Mouse (Mus musculus): Measurements from ENCODE around the gene Ccer1. TPM values are rescaled to one million over a fixed set of nuclear protein-coding genes. Genes with fewer than 3 reads are reported as not detected.
"Not testable (repeated sequence)": the region's sequence is repeated elsewhere in the genome, so short reads cannot be mapped to it uniquely, and the experiment has no call there.

The Ccer1 gene
- polyA plus RNA-seq, 1 experiment = not detected

GRCm38 (mm10) chr10:97704562-97704961 is 11.7 kb downstream of the Ccer1 start:
- TF ChIP-seq POLR2A (IDR thresholded peaks at IDR 0.05; ENCODE audit: borderline replicate concordance, extremely low read depth, insufficient read depth, insufficient read length, poor library complexity, severe bottlenecking) = no peak
- peak; percentile 36; the same call in 1 of the 2 replicates for TF ChIP-seq CTCF (IDR thresholded peaks at IDR 0.05; ENCODE audit: borderline replicate concordance, extremely low read depth, insufficient read depth, insufficient read length)

GRCm38 (mm10) chr10:97712687-97713086 is 19.8 kb downstream of the Ccer1 start:
- no peak for TF ChIP-seq POLR2A (IDR thresholded peaks at IDR 0.05; ENCODE audit: borderline replicate concordance, extremely low read depth, insufficient read depth, insufficient read length, poor library complexity, severe bottlenecking)
- TF ChIP-seq CTCF (IDR thresholded peaks at IDR 0.05; ENCODE audit: borderline replicate concordance, extremely low read depth, insufficient read depth, insufficient read length) = peak; percentile 85
- DNase-seq (ENCODE audit: low read depth) = peak; percentile 88

More at GRCm38 (mm10) chr10:97704562-97704961, 11.7 kb downstream of the Ccer1 start:
- DNase-seq (ENCODE audit: low read depth) = peak; percentile 83

GRCm38 (mm10) chr10:97714584-97714983 is 21.7 kb downstream of the Ccer1 start:
- TF ChIP-seq CTCF (IDR thresholded peaks at IDR 0.05; ENCODE audit: borderline replicate concordance, extremely low read depth, insufficient read depth, insufficient read length) = no peak
- no peak for TF ChIP-seq POLR2A (IDR thresholded peaks at IDR 0.05; ENCODE audit: borderline replicate concordance, extremely low read depth, insufficient read depth, insufficient read length, poor library complexity, severe bottlenecking)
- DNase-seq (ENCODE audit: low read depth) = no peak

GRCm38 (mm10) chr10:97715289-97715906 is 22.5 kb downstream of the Ccer1 start:
- TF ChIP-seq POLR2A (IDR thresholded peaks at IDR 0.05; ENCODE audit: borderline replicate concordance, extremely low read depth, insufficient read depth, insufficient read length, poor library complexity, severe bottlenecking) (no peak), CTCF (IDR thresholded peaks at IDR 0.05; ENCODE audit: borderline replicate concordance, extremely low read depth, insufficient read depth, insufficient read length) (no peak)
- peak; percentile 77 for DNase-seq (ENCODE audit: low read depth)

GRCm38 (mm10) chr10:97717233-97717632 is 24.4 kb downstream of the Ccer1 start:
- TF ChIP-seq CTCF (IDR thresholded peaks at IDR 0.05; ENCODE audit: borderline replicate concordance, extremely low read depth, insufficient read depth, insufficient read length) (no peak), POLR2A (IDR thresholded peaks at IDR 0.05; ENCODE audit: borderline replicate concordance, extremely low read depth, insufficient read depth, insufficient read length, poor library complexity, severe bottlenecking) (no peak)
- DNase-seq (ENCODE audit: low read depth) = no peak

- no peak for TF ChIP-seq POLR2A (IDR thresholded peaks at IDR 0.05; ENCODE audit: borderline replicate concordance, extremely low read depth, insufficient read depth, insufficient read length, poor library complexity, severe bottlenecking)
- no peak for TF ChIP-seq CTCF (IDR thresholded peaks at IDR 0.05; ENCODE audit: borderline replicate concordance, extremely low read depth, insufficient read depth, insufficient read length)
- peak; percentile 45 for DNase-seq (ENCODE audit: low read depth)
These were observed 25.2 kb downstream of the Ccer1 start for GRCm38 (mm10) chr10:97718021-97718420.

- TF ChIP-seq POLR2A (IDR thresholded peaks at IDR 0.05; ENCODE audit: borderline replicate concordance, extremely low read depth, insufficient read depth, insufficient read length, poor library complexity, severe bottlenecking) (no peak), CTCF (IDR thresholded peaks at IDR 0.05; ENCODE audit: borderline replicate concordance, extremely low read depth, insufficient read depth, insufficient read length) (no peak)
These were observed 27.8 kb downstream of the Ccer1 start for GRCm38 (mm10) chr10:97720625-97721024.

GRCm38 (mm10) chr10:97722709-97723108 is 29.9 kb downstream of the Ccer1 start:
- TF ChIP-seq CTCF (IDR thresholded peaks at IDR 0.05; ENCODE audit: borderline replicate concordance, extremely low read depth, insufficient read depth, insufficient read length) (no peak), POLR2A (IDR thresholded peaks at IDR 0.05; ENCODE audit: borderline replicate concordance, extremely low read depth, insufficient read depth, insufficient read length, poor library complexity, severe bottlenecking) (no peak)
- DNase-seq (ENCODE audit: low read depth) = no peak

More at GRCm38 (mm10) chr10:97720625-97721024, 27.8 kb downstream of the Ccer1 start:
- DNase-seq (ENCODE audit: low read depth) = no peak

GRCm38 (mm10) chr10:97725929-97726328 is 33.1 kb downstream of the Ccer1 start:
- TF ChIP-seq POLR2A (IDR thresholded peaks at IDR 0.05; ENCODE audit: borderline replicate concordance, extremely low read depth, insufficient read depth, insufficient read length, poor library complexity, severe bottlenecking) (no peak), CTCF (IDR thresholded peaks at IDR 0.05; ENCODE audit: borderline replicate concordance, extremely low read depth, insufficient read depth, insufficient read length) (no peak)
- no peak for DNase-seq (ENCODE audit: low read depth)

- DNase-seq (ENCODE audit: low read depth) = not testable (repeated sequence)
These were observed 33.8 kb downstream of the Ccer1 start, which contains the start of gene C030005K15Rik for GRCm38 (mm10) chr10:97726655-97727054. Gene C030005K15Rik, minus strand, starts transcription at chr10:97726755.

Other genes starting within 250 kb of the Ccer1 start
- gene Dcn, start 213.4 kb upstream of the Ccer1 start, polyA plus RNA-seq (2012; rRNA removed) = 67.6 and 78.7 TPM in 2 replicates
- 37.6 and 46.7 TPM in 2 replicates for gene Lum, start 127.9 kb upstream of the Ccer1 start, polyA plus RNA-seq (2012; rRNA removed)
- 0.78 and 0.83 TPM in 2 replicates for gene Kera, start 86.2 kb upstream of the Ccer1 start, polyA plus RNA-seq (2012; rRNA removed)
- gene Epyc, start 49.0 kb upstream of the Ccer1 start, polyA plus RNA-seq (2012; rRNA removed) = 0.57 and 0.59 TPM in 2 replicates
- gene C030005K15Rik, start 33.7 kb downstream of the Ccer1 start, polyA plus RNA-seq (2012; rRNA removed) = not detected in 2 replicates

Measured in brain, embryonic 14.5 days (tissue).